Mouse (Mus musculus): ENCODE data around the gene Slc8a1. TPM values are rescaled to one million over a fixed set of nuclear protein-coding genes. Genes with fewer than 3 reads are reported as not detected.

Gene Slc8a1
- polyA plus RNA-seq, 1 experiment from 2014 or later, result 22.6 TPM

GRCm38 (mm10) chr17:81667935-81668334, 70.2 kb downstream of the Slc8a1 start:
- no peak for ATAC-seq (ENCODE audit: low FRiP score, low TSS enrichment)

GRCm38 (mm10) chr17:81666551-81666950, 71.6 kb downstream of the Slc8a1 start:
- no peak overlapping the region for H3K9ac ChIP-seq (replicated peaks; ENCODE audit: low read length)
- peak; percentile 79 for DNase-seq
- ATAC-seq (ENCODE audit: low FRiP score, low TSS enrichment), result no peak
- no peaks in the 10 kb centered on the region for H3K36me3 ChIP-seq (ENCODE audit: control insufficient read depth, insufficient read depth, low read length)
- H3K9me3 ChIP-seq (ENCODE audit: control insufficient read depth, low read length), result no peaks in the 10 kb centered on the region
- H3K4me3 ChIP-seq (replicated peaks; ENCODE audit: low read depth, low read length), result no peak overlapping the region
- H3K4me1 ChIP-seq (ENCODE audit: control insufficient read depth, insufficient read depth, low read length), result peaks cover 12% of the 10 kb centered on the region
- WGBS, result 52% methylated on average over 2 of the region's 2 CpGs
- peak overlapping the region; percentile 70 for H3K4me2 ChIP-seq (ENCODE audit: low read length)
- peaks cover 5% of the 10 kb centered on the region for H3K27me3 ChIP-seq (ENCODE audit: control insufficient read depth, insufficient read depth, low read length)
- no peak overlapping the region for H3K27ac ChIP-seq (replicated peaks; ENCODE audit: low read depth, low read length)

More at GRCm38 (mm10) chr17:81667935-81668334, 70.2 kb downstream of the Slc8a1 start:
- Histone ChIP-seq H3K36me3 (ENCODE audit: control insufficient read depth, insufficient read depth, low read length) (no peaks in the 10 kb centered on the region), H3K9me3 (ENCODE audit: control insufficient read depth, low read length) (no peaks in the 10 kb centered on the region), H3K4me3 (replicated peaks; ENCODE audit: low read depth, low read length) (peak overlapping the region; percentile 58), H3K27me3 (ENCODE audit: control insufficient read depth, insufficient read depth, low read length) (peaks cover 17% of the 10 kb centered on the region), H3K27ac (replicated peaks; ENCODE audit: low read depth, low read length) (no peak overlapping the region), H3K4me1 (ENCODE audit: control insufficient read depth, insufficient read depth, low read length) (peaks cover 12% of the 10 kb centered on the region), H3K9ac (replicated peaks; ENCODE audit: low read length) (peak overlapping the region; percentile 87; the same call in 1 of the 2 replicates), H3K4me2 (ENCODE audit: low read length) (peak overlapping the region; percentile 70)
- no peak for DNase-seq
- 51% methylated on average over 2 of the region's 2 CpGs for WGBS

GRCm38 (mm10) chr17:81664916-81665315, 73.3 kb downstream of the Slc8a1 start:
- Histone ChIP-seq H3K4me2 (ENCODE audit: low read length) (no peak overlapping the region), H3K9me3 (ENCODE audit: control insufficient read depth, low read length) (no peaks in the 10 kb centered on the region), H3K27me3 (ENCODE audit: control insufficient read depth, insufficient read depth, low read length) (no peaks in the 10 kb centered on the region), H3K4me3 (replicated peaks; ENCODE audit: low read depth, low read length) (no peak overlapping the region), H3K36me3 (ENCODE audit: control insufficient read depth, insufficient read depth, low read length) (no peaks in the 10 kb centered on the region), H3K9ac (replicated peaks; ENCODE audit: low read length) (no peak overlapping the region), H3K4me1 (ENCODE audit: control insufficient read depth, insufficient read depth, low read length) (peaks cover 12% of the 10 kb centered on the region), H3K27ac (replicated peaks; ENCODE audit: low read depth, low read length) (no peak overlapping the region)
- DNase-seq (no peak), ATAC-seq (ENCODE audit: low FRiP score, low TSS enrichment) (no peak)
- WGBS, result 86% methylated on average over 4 of the region's 4 CpGs

GRCm38 (mm10) chr17:81657828-81658227, 80.3 kb downstream of the Slc8a1 start:
- H3K27ac ChIP-seq (replicated peaks; ENCODE audit: low read depth, low read length), result no peak overlapping the region
- no peaks in the 10 kb centered on the region for H3K9me3 ChIP-seq (ENCODE audit: control insufficient read depth, low read length)
- WGBS, result 91% methylated on average over 1 of the region's 1 CpGs
- no peak for ATAC-seq (ENCODE audit: low FRiP score, low TSS enrichment)
- H3K4me1 ChIP-seq (ENCODE audit: control insufficient read depth, insufficient read depth, low read length), result 0 out of 2 replicates have a peak, but pooled peaks cover 3% of the 10 kb centered on the region
- H3K9ac ChIP-seq (replicated peaks; ENCODE audit: low read length), result no peak overlapping the region
- no peak for DNase-seq
- H3K36me3 ChIP-seq (ENCODE audit: control insufficient read depth, insufficient read depth, low read length), result no peaks in the 10 kb centered on the region
- H3K27me3 ChIP-seq (ENCODE audit: control insufficient read depth, insufficient read depth, low read length), result no peaks in the 10 kb centered on the region
- no peak overlapping the region for H3K4me2 ChIP-seq (ENCODE audit: low read length)
- no peak overlapping the region for H3K4me3 ChIP-seq (replicated peaks; ENCODE audit: low read depth, low read length)

- H3K4me2 ChIP-seq (ENCODE audit: low read length), result no peak overlapping the region
- no peaks in the 10 kb centered on the region for H3K27me3 ChIP-seq (ENCODE audit: control insufficient read depth, insufficient read depth, low read length)
- H3K4me3 ChIP-seq (replicated peaks; ENCODE audit: low read depth, low read length), result no peak overlapping the region
- H3K36me3 ChIP-seq (ENCODE audit: control insufficient read depth, insufficient read depth, low read length), result no peaks in the 10 kb centered on the region
- H3K9ac ChIP-seq (replicated peaks; ENCODE audit: low read length), result no peak overlapping the region
- DNase-seq, result no peak
- no peak overlapping the region for H3K27ac ChIP-seq (replicated peaks; ENCODE audit: low read depth, low read length)
- H3K9me3 ChIP-seq (ENCODE audit: control insufficient read depth, low read length), result no peaks in the 10 kb centered on the region
- 88% methylated on average over 2 of the region's 2 CpGs for WGBS
- ATAC-seq (ENCODE audit: low FRiP score, low TSS enrichment), result no peak
- 0 out of 2 replicates have a peak, but pooled peaks cover 3% of the 10 kb centered on the region for H3K4me1 ChIP-seq (ENCODE audit: control insufficient read depth, insufficient read depth, low read length)
These were observed 83.6 kb downstream of the Slc8a1 start for GRCm38 (mm10) chr17:81654548-81654947.

- ATAC-seq (ENCODE audit: low FRiP score, low TSS enrichment) (no peak), DNase-seq (no peak)
- 79% methylated on average over 1 of the region's 1 CpGs for WGBS
- Histone ChIP-seq H3K4me2 (ENCODE audit: low read length) (no peak overlapping the region), H3K9me3 (ENCODE audit: control insufficient read depth, low read length) (no peaks in the 10 kb centered on the region), H3K9ac (replicated peaks; ENCODE audit: low read length) (no peak overlapping the region), H3K36me3 (ENCODE audit: control insufficient read depth, insufficient read depth, low read length) (peaks cover 14% of the 10 kb centered on the region; the same call in 1 of the 2 replicates), H3K4me3 (replicated peaks; ENCODE audit: low read depth, low read length) (no peak overlapping the region), H3K4me1 (ENCODE audit: control insufficient read depth, insufficient read depth, low read length) (0 out of 2 replicates have a peak, but pooled peaks cover 3% of the 10 kb centered on the region), H3K27ac (replicated peaks; ENCODE audit: low read depth, low read length) (no peak overlapping the region), H3K27me3 (ENCODE audit: control insufficient read depth, insufficient read depth, low read length) (no peaks in the 10 kb centered on the region)
These were observed 85.2 kb downstream of the Slc8a1 start for GRCm38 (mm10) chr17:81652958-81653357.

- DNase-seq, result no peak
- no peak for ATAC-seq (ENCODE audit: low FRiP score, low TSS enrichment)
- Histone ChIP-seq H3K27ac (replicated peaks; ENCODE audit: low read depth, low read length) (no peak overlapping the region), H3K9ac (replicated peaks; ENCODE audit: low read length) (no peak overlapping the region), H3K27me3 (ENCODE audit: control insufficient read depth, insufficient read depth, low read length) (no peaks in the 10 kb centered on the region), H3K9me3 (ENCODE audit: control insufficient read depth, low read length) (no peaks in the 10 kb centered on the region), H3K4me1 (ENCODE audit: control insufficient read depth, insufficient read depth, low read length) (no peaks in the 10 kb centered on the region), H3K36me3 (ENCODE audit: control insufficient read depth, insufficient read depth, low read length) (0 out of 2 replicates have a peak, but pooled peaks cover 2% of the 10 kb centered on the region), H3K4me2 (ENCODE audit: low read length) (no peak overlapping the region), H3K4me3 (replicated peaks; ENCODE audit: low read depth, low read length) (no peak overlapping the region)
- 85% methylated on average over 2 of the region's 2 CpGs for WGBS
These were observed 101.4 kb downstream of the Slc8a1 start for GRCm38 (mm10) chr17:81636822-81637221.

- WGBS, result 89% methylated on average over 2 of the region's 2 CpGs
- DNase-seq (no peak), ATAC-seq (ENCODE audit: low FRiP score, low TSS enrichment) (no peak)
- Histone ChIP-seq H3K4me2 (ENCODE audit: low read length) (no peak overlapping the region), H3K27me3 (ENCODE audit: control insufficient read depth, insufficient read depth, low read length) (no peaks in the 10 kb centered on the region), H3K9ac (replicated peaks; ENCODE audit: low read length) (no peak overlapping the region), H3K27ac (replicated peaks; ENCODE audit: low read depth, low read length) (no peak overlapping the region), H3K36me3 (ENCODE audit: control insufficient read depth, insufficient read depth, low read length) (no peaks in the 10 kb centered on the region), H3K4me3 (replicated peaks; ENCODE audit: low read depth, low read length) (no peak overlapping the region), H3K9me3 (ENCODE audit: control insufficient read depth, low read length) (no peaks in the 10 kb centered on the region), H3K4me1 (ENCODE audit: control insufficient read depth, insufficient read depth, low read length) (no peaks in the 10 kb centered on the region)
These were observed 107.7 kb downstream of the Slc8a1 start for GRCm38 (mm10) chr17:81630471-81630870.

GRCm38 (mm10) chr17:81621188-81621644, 117.0 kb downstream of the Slc8a1 start:
- DNase-seq (no peak), ATAC-seq (ENCODE audit: low FRiP score, low TSS enrichment) (no peak)
- no peaks in the 10 kb centered on the region for H3K4me1 ChIP-seq (ENCODE audit: control insufficient read depth, insufficient read depth, low read length)
- H3K9ac ChIP-seq (replicated peaks; ENCODE audit: low read length), result no peak overlapping the region
- H3K27ac ChIP-seq (replicated peaks; ENCODE audit: low read depth, low read length), result no peak overlapping the region
- H3K27me3 ChIP-seq (ENCODE audit: control insufficient read depth, insufficient read depth, low read length), result no peaks in the 10 kb centered on the region
- no peaks in the 10 kb centered on the region for H3K36me3 ChIP-seq (ENCODE audit: control insufficient read depth, insufficient read depth, low read length)
- WGBS, result 64% methylated on average over 2 of the region's 2 CpGs
- no peaks in the 10 kb centered on the region for H3K9me3 ChIP-seq (ENCODE audit: control insufficient read depth, low read length)
- H3K4me3 ChIP-seq (replicated peaks; ENCODE audit: low read depth, low read length), result no peak overlapping the region
- H3K4me2 ChIP-seq (ENCODE audit: low read length), result no peak overlapping the region
